Mouse (Mus musculus) liver, embryonic 16.5 days (tissue): Measurements from ENCODE around the gene Btbd2. TPM values are rescaled to one million over a fixed set of nuclear protein-coding genes. Genes with fewer than 3 reads are reported as not detected.
A peak's percentile ranks its signal among the peaks of the same experiment; 100 is the strongest.

Source experiments
- ATAC-seq: fragments of 200-750 bp; cut with Nextera tagmentation; 2 replicates; pipeline ENCODE4 v1.8.0; 2017; ENCODE audit warnings: low read depth, mild to moderate bottlenecking, moderate number of reproducible peaks, moderate library complexity
- H3K27ac ChIP-seq: fragments of 300-500 bp; sonication (generic); 2 replicates; pipeline ENCODE4 v1.5.1; 2014; ENCODE audit warnings: mild to moderate bottlenecking, low read length
- H3K27me3 ChIP-seq: fragments of 300-500 bp; sonication (generic); 2 replicates; pipeline ENCODE4 v1.6.1; 2014; ENCODE audit warnings: low read depth, low read length, mixed read lengths; ENCODE audit not compliant: control insufficient read depth, insufficient read depth
- H3K36me3 ChIP-seq: fragments of 300-500 bp; sonication (generic); 2 replicates; pipeline ENCODE4 v1.6.1; 2014; ENCODE audit warnings: mild to moderate bottlenecking; ENCODE audit not compliant: control insufficient read depth, insufficient read depth
- H3K4me1 ChIP-seq: fragments of 300-500 bp; sonication (generic); 2 replicates; pipeline ENCODE4 v1.6.1; 2014; ENCODE audit warnings: low read depth, low read length, mixed read lengths; ENCODE audit not compliant: control insufficient read depth
- H3K4me2 ChIP-seq: fragments of 300-500 bp; sonication (generic); 2 replicates; pipeline ENCODE4 v1.6.1; 2014; ENCODE audit warnings: low read depth, low read length, mixed read lengths
- H3K4me3 ChIP-seq: fragments of 300-500 bp; sonication (generic); 2 replicates; pipeline ENCODE4 v1.5.1; 2014; ENCODE audit warnings: low read depth, mild to moderate bottlenecking, low read length
- H3K9ac ChIP-seq: fragments of 300-500 bp; sonication (generic); 2 replicates; pipeline ENCODE4 v1.6.1; 2014; ENCODE audit warnings: low read depth, low read length
- H3K9me3 ChIP-seq: fragments of 300-500 bp; sonication (generic); replicated peaks from 2 replicates; pipeline ENCODE4 v1.6.1; 2016; ENCODE audit warnings: low read length; ENCODE audit not compliant: control insufficient read depth
- WGBS: fragments of 180-500 bp; shearing (Covaris S2); extraction: QIAGEN DNeasy Blood & Tissue Kit; methylation state at CpG from one replicate; pipeline ENCODE4 v1.1.7; 2014; ENCODE audit not compliant: insufficient replicate concordance; 5-methylcytosine and 5-hydroxymethylcytosine counted together
- polyA plus RNA-seq: library from polyadenylated mRNA; unstranded; fragments of >200 nt; fragmentation: Nextera tagmentation; extraction: Ambion mirVana; gene quantifications from 2 replicates; pipeline ENCODE4 v1.2.1, GENCODE M21; 2015

Gene Btbd2
- polyA plus RNA-seq, 1 experiment from 2014 or later, result 5.1 TPM

GRCm38 (mm10) chr10:80680260-80680696 is 23.4 kb upstream of the Btbd2 start:
- H3K4me1 ChIP-seq, result peaks cover 54% of the 10 kb centered on the region
- no peaks in the 10 kb centered on the region for H3K36me3 ChIP-seq
- peak overlapping the region; percentile 100 for H3K27ac ChIP-seq
- no peak overlapping the region for H3K4me2 ChIP-seq
- no peak overlapping the region for H3K4me3 ChIP-seq
- no peak for ATAC-seq
- peak overlapping the region; percentile 17; the same call in 1 of the 2 replicates for H3K9ac ChIP-seq
- no peaks in the 10 kb centered on the region for H3K9me3 ChIP-seq
- WGBS, result 59% methylated on average over 2 of the region's 2 CpGs
- H3K27me3 ChIP-seq, result no peaks in the 10 kb centered on the region

GRCm38 (mm10) chr10:80679556-80680259 is 22.8 kb upstream of the Btbd2 start:
- H3K36me3 ChIP-seq, result no peaks in the 10 kb centered on the region
- H3K27ac ChIP-seq, result peak overlapping the region; percentile 100
- H3K4me3 ChIP-seq, result no peak overlapping the region
- H3K4me2 ChIP-seq, result 0 out of 2 replicates have a peak overlapping the region, but pooled peaks have one; percentile 80
- H3K4me1 ChIP-seq, result peaks cover 55% of the 10 kb centered on the region
- 52% methylated on average over 9 of the region's 9 CpGs for WGBS
- no peak for ATAC-seq
- no peaks in the 10 kb centered on the region for H3K9me3 ChIP-seq
- H3K9ac ChIP-seq, result peak overlapping the region; percentile 73
- H3K27me3 ChIP-seq, result no peaks in the 10 kb centered on the region

- peak overlapping the region; percentile 93 for H3K4me3 ChIP-seq
These were observed 21.9 kb upstream of the Btbd2 start for GRCm38 (mm10) chr10:80678601-80679377.

GRCm38 (mm10) chr10:80677942-80678436 is 21.1 kb upstream of the Btbd2 start, which contains the start of gene Mknk2:
Gene Mknk2 (minus strand): TSS chr10:80678112.
- Histone ChIP-seq H3K27me3 (no peaks in the 10 kb centered on the region), H3K36me3 (no peaks in the 10 kb centered on the region), H3K4me3 (peak within 1 kb of the TSS; percentile 93), H3K9ac (peak within 1 kb of the TSS; percentile 73), H3K4me2 (peak within 1 kb of the TSS; percentile 80), H3K27ac (peak within 1 kb of the TSS; percentile 100), H3K4me1 (peaks cover 62% of the 10 kb centered on the region), H3K9me3 (no peaks in the 10 kb centered on the region)
- WGBS, result 2% methylated on average over 8 of the region's 8 CpGs
- peak; percentile 65 for ATAC-seq

More at GRCm38 (mm10) chr10:80678601-80679377, 21.9 kb upstream of the Btbd2 start:
- peak overlapping the region; percentile 73 for H3K9ac ChIP-seq
- peaks cover 55% of the 10 kb centered on the region for H3K4me1 ChIP-seq
- WGBS, result 20% methylated on average over 10 of the region's 10 CpGs
- H3K4me2 ChIP-seq, result peak overlapping the region; percentile 80
- no peaks in the 10 kb centered on the region for H3K9me3 ChIP-seq
- ATAC-seq, result no peak
- peak overlapping the region; percentile 100 for H3K27ac ChIP-seq
- H3K36me3 ChIP-seq, result no peaks in the 10 kb centered on the region
- no peaks in the 10 kb centered on the region for H3K27me3 ChIP-seq

- Histone ChIP-seq H3K27ac (peak overlapping the region; percentile 100), H3K4me3 (peak overlapping the region; percentile 93), H3K27me3 (no peaks in the 10 kb centered on the region), H3K4me2 (peak overlapping the region; percentile 80), H3K9me3 (no peaks in the 10 kb centered on the region), H3K9ac (peak overlapping the region; percentile 73), H3K4me1 (peaks cover 69% of the 10 kb centered on the region), H3K36me3 (no peaks in the 10 kb centered on the region)
- no peak for ATAC-seq
- WGBS, result 4% methylated on average over 9 of the region's 9 CpGs
These were observed 20.4 kb upstream of the Btbd2 start for GRCm38 (mm10) chr10:80677128-80677875.

GRCm38 (mm10) chr10:80676198-80676928 is 19.5 kb upstream of the Btbd2 start:
- WGBS, result under 1% methylated on average over 63 of the region's 78 CpGs
- H3K27ac ChIP-seq, result peak overlapping the region; percentile 100
- no peaks in the 10 kb centered on the region for H3K27me3 ChIP-seq
- H3K36me3 ChIP-seq, result peaks cover 6% of the 10 kb centered on the region
- no peaks in the 10 kb centered on the region for H3K9me3 ChIP-seq
- peak overlapping the region; percentile 93 for H3K4me3 ChIP-seq
- H3K4me2 ChIP-seq, result peak overlapping the region; percentile 80
- peaks cover 70% of the 10 kb centered on the region for H3K4me1 ChIP-seq
- peak; percentile 83 for ATAC-seq
- peak overlapping the region; percentile 97 for H3K9ac ChIP-seq

GRCm38 (mm10) chr10:80675405-80676197 is 18.7 kb upstream of the Btbd2 start:
- Histone ChIP-seq H3K27me3 (no peaks in the 10 kb centered on the region), H3K36me3 (peaks cover 14% of the 10 kb centered on the region), H3K4me2 (peak overlapping the region; percentile 80), H3K4me1 (peaks cover 70% of the 10 kb centered on the region), H3K9ac (peak overlapping the region; percentile 97), H3K9me3 (no peaks in the 10 kb centered on the region), H3K4me3 (peak overlapping the region; percentile 93), H3K27ac (peak overlapping the region; percentile 100)
- under 1% methylated on average over 49 of the region's 54 CpGs for WGBS
- no peak for ATAC-seq
